In genomic region chr11:121387750-121388553, GRCm38 (mm10) we compare ENCODE assay signal across 8 mouse cellular contexts. TPM values are rescaled to one million over a fixed set of nuclear protein-coding genes. Genes with fewer than 3 reads are reported as not detected.
DNase-seq lines count a peak whose midpoint lies in the region.

Gene Rab40b, minus strand, starts transcription at chr11:121388251.

- peak within 1 kb of the TSS; percentile 91 for H3K4me3 ChIP-seq in megakaryocyte, embryonic 14.5 days (replicated peaks)

- H3K36me3 ChIP-seq in megakaryocyte, embryonic 14.5 days (replicated peaks; ENCODE audit: low read length) = no peaks in the 10 kb centered on the region

- H3K4me1 ChIP-seq in megakaryocyte, embryonic 14.5 days = peaks cover 33% of the 10 kb centered on the region

- peak; percentile 96 for DNase-seq in adrenal gland, adult 2 months
- DNase-seq in embryo, embryonic 10.5 days (ENCODE audit: low spot score) = peak; percentile 100
- DNase-seq in gastrocnemius, postnatal 10 days = peak; percentile 85
- peak; percentile 70 for DNase-seq in hindlimb bud, embryonic 11.5 days (ENCODE audit: extremely low spot score, low read depth, low spot score)
- DNase-seq in left cerebral cortex, adult 8-10 months (ENCODE audit: low spot score in 2 of 2) = peak; percentile 78 to 99
- DNase-seq in right cerebral cortex, postnatal 25 days = peak; percentile 93
- DNase-seq in urinary bladder, postnatal 36 days (ENCODE audit: low spot score in 2 of 2) = peak; percentile 78 to 92

- H3K27me3 ChIP-seq in megakaryocyte, embryonic 14.5 days (replicated peaks) = peaks cover 31% of the 10 kb centered on the region

- H3K9me3 ChIP-seq in megakaryocyte, embryonic 14.5 days = peaks cover 43% of the 10 kb centered on the region

RNA-seq across cellular contexts. Expression of gene Rab40b, which starts in this region (rescaled TPM):
- 1 to 10 TPM; 4.4 to 9.2 TPM for total RNA-seq in adrenal gland, adult 2 months (2021)
- 8.3 and 9.6 TPM in 2 replicates for polyA plus RNA-seq in adrenal gland, adult 2 months (2012; rRNA removed)
- 10 to 100 TPM; 23.8 to 27.4 TPM for total RNA-seq in gastrocnemius, postnatal 10 days (2021)
- 10 to 100 TPM; 48.4 to 55.6 (median 50.4) TPM for total RNA-seq in left cerebral cortex, adult 8-10 months (2022)
- polyA plus RNA-seq in megakaryocyte, embryonic 14.5 days (2012; ENCODE audit: insufficient read depth, low replicate concordance) = 0.30 and 1.5 TPM in 2 replicates

Comparison
In these comparisons a context has a peak if more than half of its experiments do, and no peak if none do; other contexts are left out.
1. Peak in every context shown above with its lines: DNase-seq and H3K4me3 ChIP-seq.